Mouse (Mus musculus) liver, embryonic 14.5 days (tissue): ENCODE data around the gene Ttc16.

Source experiments
- CTCF ChIP-seq: IDR thresholded peaks from 2 replicates; pipeline ENCODE4 v1.5.1; 2016; ENCODE audit warnings: antibody characterized with exemption, low read depth, control low read depth
- EP300 ChIP-seq: IDR thresholded peaks from 2 replicates; pipeline ENCODE4 v1.6.1; 2016; ENCODE audit warnings: antibody characterized with exemption, low read depth

DNA sequence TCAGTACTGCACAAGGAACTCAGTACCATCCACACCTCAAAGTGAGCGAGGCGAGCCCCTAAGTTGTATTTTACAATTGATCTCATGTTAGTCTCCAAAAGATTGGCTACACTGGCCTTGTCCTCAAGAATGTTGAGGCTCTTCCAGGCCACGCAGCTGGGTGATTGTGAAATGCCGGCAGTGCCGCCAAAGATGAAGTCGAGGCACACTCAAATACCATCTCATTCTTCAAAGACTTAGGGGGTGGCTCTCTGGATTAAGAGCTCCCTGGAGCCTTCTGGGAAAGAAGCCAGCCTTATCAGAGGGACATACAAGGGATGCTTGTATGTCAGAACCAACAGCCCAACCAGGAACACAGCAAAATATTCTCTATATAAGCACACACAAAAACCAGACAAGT, 15.9 kb upstream of the Ttc16 start:
- TF ChIP-seq CTCF (no peak), EP300 (no peak)
